10 mouse cellular contexts compared by ENCODE assay signal in the genomic region with DNA sequence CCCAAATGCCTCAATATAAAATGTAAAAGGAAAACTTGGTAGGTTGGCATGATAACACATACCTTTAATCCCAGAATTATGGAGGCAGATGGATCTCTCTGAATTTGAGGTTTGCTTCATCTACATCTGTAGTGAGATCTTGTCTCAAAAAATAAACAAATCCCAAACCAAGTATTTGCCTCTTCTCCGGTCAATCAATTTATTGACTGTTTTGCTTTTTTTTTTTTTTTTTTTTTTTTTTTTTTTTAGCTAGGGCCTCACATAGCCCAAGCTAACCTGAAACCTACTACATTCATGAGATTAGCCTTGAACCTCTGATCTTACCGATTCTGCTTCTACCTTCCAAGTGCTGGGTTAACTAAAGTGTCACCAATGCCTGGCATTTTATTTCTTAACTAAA. TPM values are rescaled to one million over a fixed set of nuclear protein-coding genes. Genes with fewer than 3 reads are reported as not detected.
DNase-seq lines count a peak whose midpoint lies in the region; ATAC-seq lines count a peak whose summit lies in the region.
"Had no signal": no experiment of that assay in that cellular context is flagged by ENCODE, and none has a peak within 500 bp of the region (broad histone marks: within the 10 kb centered on the region; RNA-seq: fewer than 3 reads in every experiment).

No protein-coding gene starts in this region.

- no peak for ATAC-seq in lung, embryonic 16.5 days (ENCODE audit: low read depth)
- ATAC-seq in forebrain, embryonic 15.5 days (replicated peaks): no peak
- no peak for ATAC-seq in liver, embryonic 11.5 days (replicated peaks; ENCODE audit: low FRiP score)
- ATAC-seq in neural tube, embryonic 15.5 days (ENCODE audit: low FRiP score): no peak

- no peak overlapping the region for H3K4me3 ChIP-seq in lung, embryonic 16.5 days (ENCODE audit: low read length)
- peak overlapping the region; percentile 70 for H3K4me3 ChIP-seq in forebrain, embryonic 15.5 days
- H3K4me3 ChIP-seq in liver, embryonic 11.5 days (ENCODE audit: low read depth, low read length): peak overlapping the region; percentile 50; the same call in 1 of the 2 replicates
- peak overlapping the region; percentile 65 for H3K4me3 ChIP-seq in neural tube, embryonic 15.5 days (replicated peaks)

- peaks cover 7% of the 10 kb centered on the region for H3K4me1 ChIP-seq in lung, embryonic 16.5 days (replicated peaks; ENCODE audit: control insufficient read depth, insufficient read depth, low read length)
- peaks cover 14% of the 10 kb centered on the region for H3K4me1 ChIP-seq in forebrain, embryonic 15.5 days
- H3K4me1 ChIP-seq in liver, embryonic 11.5 days (replicated peaks; ENCODE audit: control insufficient read depth, insufficient read depth, low read length): peaks cover 6% of the 10 kb centered on the region
- H3K4me1 ChIP-seq in neural tube, embryonic 15.5 days: peaks cover 15% of the 10 kb centered on the region

- H3K27ac ChIP-seq in lung, embryonic 16.5 days (ENCODE audit: low read length): no peak overlapping the region; the same call in 1 of the 2 replicates
- H3K27ac ChIP-seq in forebrain, embryonic 15.5 days (replicated peaks): peak overlapping the region; percentile 95
- no peak overlapping the region for H3K27ac ChIP-seq in liver, embryonic 11.5 days (ENCODE audit: low read depth, low read length)
- peak overlapping the region; percentile 93 for H3K27ac ChIP-seq in neural tube, embryonic 15.5 days (replicated peaks)

- 55% methylated on average over 2 of the region's 2 CpGs for WGBS in lung, embryonic 16.5 days
- 66% methylated on average over 2 of the region's 2 CpGs for WGBS in forebrain, embryonic 15.5 days
- 57% methylated on average over 2 of the region's 2 CpGs for WGBS in liver, embryonic 11.5 days
- 58% methylated on average over 2 of the region's 2 CpGs for WGBS in neural tube, embryonic 15.5 days

- peak overlapping the region; percentile 72 for H3K9ac ChIP-seq in lung, embryonic 16.5 days (ENCODE audit: low read length)
- peak overlapping the region; percentile 72 for H3K9ac ChIP-seq in forebrain, embryonic 15.5 days (replicated peaks)
- no peak overlapping the region for H3K9ac ChIP-seq in liver, embryonic 11.5 days (ENCODE audit: low read depth, low read length)
- H3K9ac ChIP-seq in neural tube, embryonic 15.5 days (replicated peaks): peak overlapping the region; percentile 81; the same call in 1 of the 2 replicates

- intact Hi-C loops in left cerebral cortex, postnatal 10 days (cut with DNase I): no loop called here

- H3K9me3 ChIP-seq in lung, embryonic 16.5 days (ENCODE audit: control insufficient read depth, low read length): no peaks in the 10 kb centered on the region
- H3K9me3 ChIP-seq in forebrain, embryonic 15.5 days: no peaks in the 10 kb centered on the region
- H3K9me3 ChIP-seq in liver, embryonic 11.5 days (ENCODE audit: control insufficient read depth, low read length): no peaks in the 10 kb centered on the region
- no peaks in the 10 kb centered on the region for H3K9me3 ChIP-seq in neural tube, embryonic 15.5 days (replicated peaks)

- no peak for DNase-seq in lung, postnatal 4 days
- DNase-seq in liver, embryonic 11.5 days (ENCODE audit: low spot score): no peak
- DNase-seq in cerebellum, postnatal 14 days: no peak
- DNase-seq in yolk sac, embryonic 10.5 days (ENCODE audit: low spot score): no peak
- no peak for DNase-seq in left cerebral cortex, postnatal 10 days (ENCODE audit: extremely low spot score in 1 of 2, low spot score in 2 of 2)
- DNase-seq: lung, postnatal 36 days; thymus, adult 2 months had no signal

- H3K27me3 ChIP-seq in lung, embryonic 16.5 days (ENCODE audit: control insufficient read depth, insufficient read depth, low read depth, low read length): no peaks in the 10 kb centered on the region
- no peaks in the 10 kb centered on the region for H3K27me3 ChIP-seq in forebrain, embryonic 15.5 days
- no peaks in the 10 kb centered on the region for H3K27me3 ChIP-seq in liver, embryonic 11.5 days (replicated peaks; ENCODE audit: control insufficient read depth, insufficient read depth, low read length)
- no peaks in the 10 kb centered on the region for H3K27me3 ChIP-seq in neural tube, embryonic 15.5 days (replicated peaks)

- H3K4me2 ChIP-seq in lung, embryonic 16.5 days (ENCODE audit: low read depth, low read length): no peak overlapping the region
- peak overlapping the region; percentile 52 for H3K4me2 ChIP-seq in forebrain, embryonic 15.5 days (replicated peaks)
- peak overlapping the region; percentile 59 for H3K4me2 ChIP-seq in liver, embryonic 11.5 days
- peak overlapping the region; percentile 74 for H3K4me2 ChIP-seq in neural tube, embryonic 15.5 days

- H3K36me3 ChIP-seq in lung, embryonic 16.5 days (ENCODE audit: control insufficient read depth, insufficient read depth, low read length): no peaks in the 10 kb centered on the region
- peaks cover 11% of the 10 kb centered on the region; the same call in 1 of the 2 replicates for H3K36me3 ChIP-seq in forebrain, embryonic 15.5 days
- 0 out of 2 replicates have a peak, but pooled peaks cover under 1% of the 10 kb centered on the region for H3K36me3 ChIP-seq in liver, embryonic 11.5 days (ENCODE audit: control insufficient read depth, insufficient read depth, low read length)
- peaks cover 11% of the 10 kb centered on the region for H3K36me3 ChIP-seq in neural tube, embryonic 15.5 days

RNA-seq across cellular contexts. Expression of a gene that starts 0.9 kb away (rescaled TPM):
- 36.8 and 41.6 TPM in 2 replicates for polyA plus RNA-seq in lung, embryonic 16.5 days (2015; fragmentation: Nextera tagmentation; extraction: Ambion mirVana)
- 120 and 133 TPM in 2 replicates for polyA plus RNA-seq in forebrain, embryonic 15.5 days (2015; fragmentation: Nextera tagmentation; extraction: Ambion mirVana)
- 11.3 and 13.9 TPM in 2 replicates for polyA plus RNA-seq in liver, embryonic 11.5 days (2014; fragmentation: Nextera tagmentation; extraction: Ambion mirVana)
- 117 and 136 TPM in 2 replicates for polyA plus RNA-seq in neural tube, embryonic 15.5 days (2015; fragmentation: Nextera tagmentation; extraction: Ambion mirVana)
- 100 to 1,000 TPM; 118 to 122 TPM for total RNA-seq in left cerebral cortex, postnatal 10 days (2021)

RNA-seq across cellular contexts. Expression of a gene that starts 7.3 kb away (rescaled TPM):
- polyA plus RNA-seq in lung, embryonic 16.5 days (2015; fragmentation: Nextera tagmentation; extraction: Ambion mirVana): 19.1 and 21.9 TPM in 2 replicates
- 23.8 and 24.5 TPM in 2 replicates for polyA plus RNA-seq in forebrain, embryonic 15.5 days (2015; fragmentation: Nextera tagmentation; extraction: Ambion mirVana)
- polyA plus RNA-seq in liver, embryonic 11.5 days (2014; fragmentation: Nextera tagmentation; extraction: Ambion mirVana): 16.0 and 16.5 TPM in 2 replicates
- polyA plus RNA-seq in neural tube, embryonic 15.5 days (2015; fragmentation: Nextera tagmentation; extraction: Ambion mirVana): 24.2 and 30.5 TPM in 2 replicates
- total RNA-seq in left cerebral cortex, postnatal 10 days (2021): 10 to 100 TPM; 22.5 to 23.5 TPM

RNA-seq across cellular contexts. Expression of a gene that starts 16.6 kb away (rescaled TPM):
- polyA plus RNA-seq in lung, embryonic 16.5 days (2015; fragmentation: Nextera tagmentation; extraction: Ambion mirVana): 531 and 556 TPM in 2 replicates
- polyA plus RNA-seq in forebrain, embryonic 15.5 days (2015; fragmentation: Nextera tagmentation; extraction: Ambion mirVana): 296 and 306 TPM in 2 replicates
- polyA plus RNA-seq in liver, embryonic 11.5 days (2014; fragmentation: Nextera tagmentation; extraction: Ambion mirVana): 254 and 264 TPM in 2 replicates
- polyA plus RNA-seq in neural tube, embryonic 15.5 days (2015; fragmentation: Nextera tagmentation; extraction: Ambion mirVana): 261 and 304 TPM in 2 replicates
- 100 to 1,000 TPM; 209 to 216 TPM for total RNA-seq in left cerebral cortex, postnatal 10 days (2021)

RNA-seq across cellular contexts. Expression of a gene that starts 16.6 kb away (rescaled TPM):
- 38.0 and 41.8 TPM in 2 replicates for polyA plus RNA-seq in lung, embryonic 16.5 days (2015; fragmentation: Nextera tagmentation; extraction: Ambion mirVana)
- polyA plus RNA-seq in forebrain, embryonic 15.5 days (2015; fragmentation: Nextera tagmentation; extraction: Ambion mirVana): 35.2 and 36.6 TPM in 2 replicates
- 14.9 and 16.1 TPM in 2 replicates for polyA plus RNA-seq in liver, embryonic 11.5 days (2014; fragmentation: Nextera tagmentation; extraction: Ambion mirVana)
- 49.2 and 52.0 TPM in 2 replicates for polyA plus RNA-seq in neural tube, embryonic 15.5 days (2015; fragmentation: Nextera tagmentation; extraction: Ambion mirVana)
- total RNA-seq in left cerebral cortex, postnatal 10 days (2021): 10 to 100 TPM; 58.0 to 59.3 TPM

RNA-seq across cellular contexts. Expression of a gene that starts 25.6 kb away (rescaled TPM):
- 124 and 141 TPM in 2 replicates for polyA plus RNA-seq in lung, embryonic 16.5 days (2015; fragmentation: Nextera tagmentation; extraction: Ambion mirVana)
- polyA plus RNA-seq in forebrain, embryonic 15.5 days (2015; fragmentation: Nextera tagmentation; extraction: Ambion mirVana): 53.5 and 53.6 TPM in 2 replicates
- polyA plus RNA-seq in liver, embryonic 11.5 days (2014; fragmentation: Nextera tagmentation; extraction: Ambion mirVana): 41.1 and 41.5 TPM in 2 replicates
- 64.0 and 70.4 TPM in 2 replicates for polyA plus RNA-seq in neural tube, embryonic 15.5 days (2015; fragmentation: Nextera tagmentation; extraction: Ambion mirVana)
- 100 to 1,000 TPM; 131 to 135 TPM for total RNA-seq in left cerebral cortex, postnatal 10 days (2021)

Comparison
In these comparisons a context has a peak if more than half of its experiments do, and no peak if none do; other contexts are left out.
1. H3K27ac ChIP-seq: peak in forebrain, embryonic 15.5 days (single experiment) and neural tube, embryonic 15.5 days (single experiment); none in lung, embryonic 16.5 days (single experiment) and liver, embryonic 11.5 days (single experiment).